Mouse (Mus musculus) G1E (cell line): ENCODE results near the gene Gpr85.

Experiments used
- CTCF ChIP-seq: IDR thresholded peaks from 2 replicates; pipeline ENCODE4 v1.5.1; 2012; ENCODE audit warnings: low read depth, low read length, inconsistent platforms, mixed read lengths
- GATA1 ChIP-seq: IDR thresholded peaks from 2 replicates; pipeline ENCODE4 v1.6.1; 2012; ENCODE audit warnings: borderline replicate concordance, low read length, inconsistent platforms, mixed read lengths
- POLR2AphosphoS5 ChIP-seq: IDR thresholded peaks from 2 replicates; pipeline ENCODE4 v1.6.1; 2012; ENCODE audit warnings: low read depth, low read length, inconsistent platforms; ENCODE audit not compliant: insufficient replicate concordance
- TAL1 ChIP-seq: conservative IDR thresholded peaks from 2 replicates; pipeline ENCODE4 v1.6.1; 2012; ENCODE audit warnings: low read depth, low read length, inconsistent platforms, mixed read lengths

GRCm38 (mm10) chr6:13871625-13871958 is 31.9 kb upstream of the Gpr85 start:
- no peak for TF ChIP-seq GATA1
- TF ChIP-seq CTCF = no peak
- TF ChIP-seq POLR2AphosphoS5 = no peak
- no peak for TF ChIP-seq TAL1
